Mouse (Mus musculus): ENCODE data around the gene Dnaaf1.

Gene Dnaaf1

DNA sequence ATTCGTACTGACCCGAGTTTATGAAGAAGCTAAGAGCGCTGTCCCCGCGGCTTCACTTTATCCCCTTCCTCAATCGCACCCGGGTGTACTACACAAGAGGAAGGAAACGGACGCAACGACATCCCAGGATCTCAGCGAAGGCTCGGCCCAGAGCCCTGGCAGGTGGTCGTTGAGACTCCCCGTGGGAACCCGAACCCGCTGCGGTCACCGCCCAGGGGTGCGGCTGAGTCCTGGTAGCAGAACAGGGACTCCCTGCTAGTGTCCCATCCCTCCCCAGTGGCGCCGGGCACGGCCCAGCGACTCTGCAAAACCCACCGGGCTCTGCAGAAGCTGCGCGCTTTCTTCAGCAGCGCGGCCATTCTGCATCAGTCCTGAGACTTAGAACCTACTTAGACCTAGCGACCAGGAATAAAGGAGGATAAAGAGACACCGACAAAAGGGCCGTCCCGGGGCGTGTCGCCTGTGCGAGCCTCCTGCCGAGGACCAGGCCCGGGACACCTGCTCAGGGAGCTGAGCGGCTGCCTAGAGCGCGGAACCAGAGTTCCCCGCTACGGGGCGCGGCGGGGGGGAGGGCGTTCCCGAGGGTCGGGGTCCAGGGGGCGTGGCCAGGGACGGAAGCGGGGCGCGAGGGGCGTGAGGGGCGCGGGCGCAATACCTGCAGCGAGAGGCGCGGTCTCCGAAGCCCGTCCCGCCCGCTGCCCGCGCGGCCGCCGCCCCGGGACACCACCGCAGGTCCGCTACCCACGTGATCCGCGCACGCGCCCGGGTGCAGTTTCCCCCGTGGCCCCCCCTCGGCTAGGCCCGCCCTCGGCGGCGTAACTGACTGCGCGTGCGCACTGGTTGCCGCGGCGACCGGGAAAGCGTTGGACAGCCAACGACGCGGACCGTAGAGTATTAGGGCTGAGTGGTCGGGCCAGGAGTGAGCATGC is at the start of gene Dnaaf1, which contains the start of gene Hsdl1:
Gene Dnaaf1 (plus strand): TSS at position 799 of the 929 bp plus-strand sequence.
Gene Hsdl1 (minus strand): TSS at position 747 of the 929 bp plus-strand sequence.
- in situ Hi-C loops (cut with MboI; ENCODE audit: unreplicated experiment in 2 of 2), result no loop called here

DNA sequence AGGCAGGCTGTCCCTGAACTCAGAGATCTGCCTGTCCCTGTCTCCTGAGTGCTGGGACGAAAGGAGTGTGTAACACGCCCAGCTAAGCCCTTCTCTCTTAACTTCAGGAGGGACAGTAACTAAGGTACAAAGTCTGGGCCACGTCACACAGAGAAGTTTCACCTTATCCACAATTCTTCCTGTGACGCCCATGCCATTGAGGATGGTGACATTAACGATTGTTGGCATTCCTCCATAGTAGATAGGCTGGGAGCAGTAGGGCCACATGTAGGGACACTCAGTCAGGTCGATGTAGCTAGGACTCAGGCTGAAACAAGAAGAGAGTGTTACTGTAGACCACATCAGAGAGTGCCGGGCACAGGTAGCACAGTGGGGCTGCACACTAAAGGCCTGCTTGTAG is 46.3 kb upstream of the Dnaaf1 start:
- in situ Hi-C loops (cut with MboI; ENCODE audit: unreplicated experiment in 2 of 2), result loop anchor here (5.0 to 10.0 kb wide), 2 partner anchors 76 to 79 kb away; partner anchors contain the start of gene Taf1c (in 2 of the 2)

GRCm38 (mm10) chr8:119530937-119531336 is 44.1 kb upstream of the Dnaaf1 start:
- in situ Hi-C loops (cut with MboI; ENCODE audit: unreplicated experiment in 2 of 2), result no loop called here

DNA sequence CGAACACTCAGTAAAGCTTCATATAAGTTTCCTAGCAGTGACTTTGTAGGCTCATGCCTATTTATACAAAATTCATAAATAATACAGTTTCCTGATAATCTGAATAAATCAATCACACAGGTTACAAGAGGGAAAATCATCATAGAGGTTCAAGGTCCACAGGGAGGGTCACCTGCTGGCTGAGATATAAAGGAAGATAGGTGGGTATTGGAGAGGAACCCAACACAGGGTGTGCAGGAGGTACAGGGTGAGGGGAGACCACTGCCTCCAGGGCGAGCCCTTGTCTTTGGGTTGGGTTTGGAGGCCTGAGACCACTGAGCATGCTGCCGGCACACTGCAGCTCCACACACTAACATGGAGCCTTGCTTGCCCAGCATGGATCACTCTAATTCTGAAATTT is 43.6 kb upstream of the Dnaaf1 start:
- in situ Hi-C loops (cut with MboI; ENCODE audit: unreplicated experiment in 2 of 2), result no loop called here

- in situ Hi-C loops (cut with MboI; ENCODE audit: unreplicated experiment in 2 of 2), result no loop called here
Observed at GRCm38 (mm10) chr8:119531973-119532372, 43.1 kb upstream of the Dnaaf1 start.

- in situ Hi-C loops (cut with MboI; ENCODE audit: unreplicated experiment in 2 of 2), result no loop called here
Observed at GRCm38 (mm10) chr8:119544606-119545005, 30.4 kb upstream of the Dnaaf1 start.

GRCm38 (mm10) chr8:119545180-119545579 is 29.9 kb upstream of the Dnaaf1 start:
- in situ Hi-C loops (cut with MboI; ENCODE audit: unreplicated experiment in 2 of 2), result no loop called here

- in situ Hi-C loops (cut with MboI; ENCODE audit: unreplicated experiment in 2 of 2), result no loop called here
Observed at GRCm38 (mm10) chr8:119545791-119546190, 29.2 kb upstream of the Dnaaf1 start.

DNA sequence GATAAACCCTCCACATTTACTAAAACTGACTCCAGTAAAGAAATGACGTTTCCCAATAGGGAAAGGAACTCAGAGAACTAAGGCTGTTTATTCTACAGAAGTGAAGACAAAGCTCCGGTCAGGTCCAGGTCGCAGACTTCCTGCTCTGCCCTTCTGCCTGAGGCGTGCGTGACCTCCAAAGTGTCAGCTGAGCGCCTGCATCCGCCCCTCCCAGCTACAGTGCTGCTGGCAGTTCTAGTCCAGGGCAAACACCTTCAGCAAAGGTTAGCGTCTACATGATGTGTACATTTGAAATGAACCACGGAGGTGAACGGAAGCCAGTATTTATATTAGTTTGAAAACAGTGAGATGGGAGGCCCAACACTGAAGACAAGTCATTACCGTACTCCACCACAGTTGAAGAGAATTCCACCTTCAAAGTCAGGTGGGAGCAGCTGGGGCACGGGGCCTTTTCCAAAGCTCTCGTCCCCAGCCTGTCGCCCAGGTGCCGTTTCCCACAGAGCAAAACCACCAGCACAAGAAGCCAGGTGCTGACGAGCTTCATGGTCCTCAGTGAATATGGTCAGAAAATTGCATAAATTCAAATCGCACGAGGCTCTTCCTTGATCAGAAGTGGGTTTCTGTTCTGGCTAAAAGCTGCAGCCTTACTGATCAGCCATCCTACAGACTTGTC is 27.9 kb upstream of the Dnaaf1 start:
- in situ Hi-C loops (cut with MboI; ENCODE audit: unreplicated experiment in 2 of 2), result no loop called here

- in situ Hi-C loops (cut with MboI; ENCODE audit: unreplicated experiment in 2 of 2), result no loop called here
Observed at GRCm38 (mm10) chr8:119548560-119549113, 26.4 kb upstream of the Dnaaf1 start.

DNA sequence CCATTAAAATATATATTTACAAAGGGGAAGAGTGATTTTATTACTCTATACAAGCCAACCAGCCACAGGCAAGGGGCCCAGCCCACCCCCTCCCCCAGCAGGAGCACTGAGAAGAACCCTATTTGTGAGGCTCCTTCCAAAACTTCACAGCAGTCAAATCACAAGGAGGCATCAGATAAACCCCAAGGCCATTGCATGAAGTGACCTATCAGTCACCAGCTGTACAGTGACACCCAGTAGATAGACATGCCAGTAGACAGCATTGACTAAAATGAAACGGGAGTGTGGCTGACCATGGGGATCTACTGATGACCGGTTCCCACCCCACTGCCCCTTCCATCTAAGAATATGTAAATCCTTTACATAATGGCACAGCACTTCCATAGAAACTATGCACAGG is 22.1 kb upstream of the Dnaaf1 start:
- in situ Hi-C loops (cut with MboI; ENCODE audit: unreplicated experiment in 2 of 2), result no loop called here

- in situ Hi-C loops (cut with MboI; ENCODE audit: unreplicated experiment in 2 of 2), result loop anchor here (5.0 kb wide), 2 partner anchors 36 to 51 kb away; partner anchors contain the start of gene Taf1c (in 1 of the 2)
Observed at GRCm38 (mm10) chr8:119555861-119556260, 19.2 kb upstream of the Dnaaf1 start.

DNA sequence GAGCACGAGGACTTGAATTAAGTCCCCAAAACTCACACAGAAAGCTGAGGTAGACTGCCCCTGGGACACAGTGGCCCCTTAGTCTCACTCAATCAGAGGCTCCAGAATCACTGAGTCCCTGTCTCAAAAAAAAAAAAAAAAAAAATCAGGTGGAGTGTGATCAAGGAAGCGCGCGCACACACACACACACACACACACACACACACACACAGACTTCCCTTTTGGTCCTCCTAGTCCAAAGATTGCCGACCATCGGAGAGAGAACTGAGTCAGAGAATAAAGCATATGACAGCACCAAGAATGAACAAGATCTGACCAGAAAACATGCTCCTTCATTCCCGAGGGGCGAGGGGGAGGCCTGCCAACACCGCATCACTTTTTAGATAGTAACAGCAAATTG is 17.9 kb upstream of the Dnaaf1 start:
- in situ Hi-C loops (cut with MboI; ENCODE audit: unreplicated experiment in 2 of 2), result loop anchor here (5.0 kb wide), 2 partner anchors 35 to 50 kb away; partner anchors contain the start of gene Taf1c (in 1 of the 2)

DNA sequence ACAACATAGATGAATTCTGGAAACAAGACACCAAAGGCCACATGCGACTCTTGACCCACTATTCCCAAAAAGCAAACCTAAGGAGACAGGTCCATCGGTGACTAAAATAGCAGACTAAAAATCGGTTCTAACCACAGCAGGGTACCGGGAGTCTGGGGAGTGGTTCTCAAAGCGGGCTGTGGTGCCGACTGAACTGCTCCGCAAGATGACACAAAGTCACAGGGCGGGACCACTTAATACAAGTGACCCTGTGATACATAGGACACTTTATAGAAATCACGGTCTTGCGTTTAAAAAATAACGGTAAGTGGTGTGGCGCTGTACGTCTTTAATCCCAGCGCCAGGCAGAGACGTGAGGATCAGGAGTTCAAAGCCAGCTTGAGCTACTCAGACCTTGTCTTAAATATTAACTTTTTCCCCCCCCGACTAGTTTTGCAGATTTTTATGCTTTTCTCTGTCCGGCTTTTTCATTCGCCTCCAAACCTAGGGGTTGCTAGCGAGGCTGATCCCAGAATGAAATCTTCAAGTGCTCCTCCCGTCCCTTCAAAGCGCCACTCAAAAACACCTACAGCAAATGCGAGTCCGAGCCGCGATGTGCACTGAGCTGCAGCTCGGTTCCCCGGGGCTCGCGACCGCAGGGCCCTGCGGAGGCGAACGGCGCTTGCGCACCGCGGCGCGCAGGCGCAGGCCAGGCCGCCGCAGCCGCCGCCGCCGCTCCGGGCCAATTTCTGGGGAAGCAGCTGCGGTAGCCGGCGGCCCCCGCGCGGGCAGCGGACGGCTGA is 17.0 kb upstream of the Dnaaf1 start:
- in situ Hi-C loops (cut with MboI; ENCODE audit: unreplicated experiment in 2 of 2), result loop anchor here (5.0 kb wide), 2 partner anchors 34 to 49 kb away; partner anchors contain the start of gene Taf1c (in 1 of the 2)

GRCm38 (mm10) chr8:119558603-119559401 is 16.2 kb upstream of the Dnaaf1 start, which contains the start of gene Mbtps1:
Mbtps1 (minus strand) TSS chr8:119558735.
- in situ Hi-C loops (cut with MboI; ENCODE audit: unreplicated experiment in 2 of 2), result loop anchor here (5.0 kb wide), 2 partner anchors 33 to 48 kb away; partner anchors contain the start of gene Taf1c (in 1 of the 2)

DNA sequence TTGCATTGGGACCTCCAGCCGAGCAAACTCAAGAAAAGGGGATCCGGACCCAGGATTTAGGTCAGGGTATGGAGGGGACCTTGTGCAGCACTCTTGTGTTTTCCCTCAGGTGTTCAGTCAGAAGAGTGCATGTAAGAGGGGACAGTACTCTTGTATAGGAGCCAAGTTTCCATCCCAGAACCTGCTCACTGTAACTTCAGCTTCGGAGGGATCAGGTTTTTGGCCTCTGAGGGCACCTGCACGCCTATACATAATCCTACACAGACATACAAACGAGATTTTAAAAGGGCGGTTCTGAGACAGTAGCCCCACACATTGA is 15.7 kb upstream of the Dnaaf1 start:
- in situ Hi-C loops (cut with MboI; ENCODE audit: unreplicated experiment in 2 of 2), result loop anchor here (5.0 kb wide), 2 partner anchors 33 to 48 kb away; partner anchors contain the start of gene Taf1c (in 1 of the 2)

- in situ Hi-C loops (cut with MboI; ENCODE audit: unreplicated experiment in 2 of 2), result no loop called here
Observed at GRCm38 (mm10) chr8:119563849-119564251, 11.2 kb upstream of the Dnaaf1 start.

- in situ Hi-C loops (cut with MboI; ENCODE audit: unreplicated experiment in 2 of 2), result no loop called here
Observed at GRCm38 (mm10) chr8:119566367-119566766, 8.7 kb upstream of the Dnaaf1 start.

DNA sequence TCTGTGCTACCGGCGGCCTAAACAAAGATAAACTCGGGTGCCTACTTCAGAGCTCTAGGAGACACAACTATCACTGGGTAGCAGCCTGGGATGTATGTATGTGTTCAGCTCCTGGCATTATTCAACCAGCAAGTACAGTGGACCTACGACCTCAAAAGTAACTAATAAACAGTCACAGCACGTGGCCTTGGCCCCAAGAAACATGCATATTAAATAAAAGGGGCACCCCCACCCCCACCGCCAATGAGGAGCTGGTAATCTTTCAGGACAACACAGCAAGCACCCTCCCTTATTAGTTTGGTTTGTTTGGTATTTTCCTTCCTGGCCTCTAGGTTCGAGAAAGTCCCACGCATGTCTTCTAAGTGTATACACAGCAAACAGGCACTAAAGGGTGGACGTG is 6.8 kb upstream of the Dnaaf1 start:
- in situ Hi-C loops (cut with MboI; ENCODE audit: unreplicated experiment in 2 of 2), result no loop called here

All from v-Abl transformed pro-B cells (cell line).